ENCODE assay signal across 9 mouse cellular contexts in the genomic region with DNA sequence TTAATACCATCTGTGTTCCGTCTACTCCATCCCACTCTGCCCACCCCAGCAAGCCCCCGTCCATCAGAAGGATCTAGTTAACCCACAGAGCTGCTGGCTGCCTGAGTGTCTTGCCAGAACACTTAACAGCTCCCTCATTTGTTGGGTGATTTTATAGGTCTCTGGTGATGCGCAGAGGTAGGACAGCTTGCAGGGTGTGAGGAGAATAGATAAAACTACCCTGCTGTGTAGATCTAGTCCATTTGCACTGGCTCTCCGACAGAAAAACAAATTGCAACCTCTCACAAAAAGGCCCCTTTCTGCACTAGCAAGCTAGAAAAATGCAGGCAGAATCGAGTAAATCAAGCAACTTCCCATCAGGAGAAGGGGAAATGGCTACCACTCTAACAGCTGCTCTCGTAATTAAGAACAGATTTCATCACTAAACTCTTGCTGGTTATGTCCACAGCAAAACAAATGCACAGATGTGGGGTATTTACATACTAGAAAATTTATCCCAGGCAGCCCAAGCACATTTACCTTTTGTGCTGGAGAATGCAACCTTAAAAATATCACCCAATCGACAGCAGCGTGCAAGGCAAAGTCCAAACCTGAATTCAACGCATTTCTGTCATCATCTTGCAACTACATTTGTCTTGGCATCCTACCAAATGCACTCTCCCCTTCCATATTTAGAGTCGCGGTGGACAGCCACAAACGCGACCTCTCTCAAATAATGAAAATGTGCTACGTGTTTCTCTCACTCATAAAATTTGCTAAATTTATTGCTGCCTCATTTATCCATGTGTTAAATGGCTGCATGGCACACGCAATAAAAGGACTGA.
DNase-seq lines count a peak whose midpoint lies in the region; ATAC-seq lines count a peak whose summit lies in the region.
"Had no signal": no experiment of that assay in that cellular context is flagged by ENCODE, and none has a peak within 500 bp of the region (broad histone marks: within the 10 kb centered on the region; RNA-seq: fewer than 3 reads in every experiment).

No protein-coding gene starts in this region.

- no peak overlapping the region for H3K9ac ChIP-seq in embryonic facial prominence, embryonic 11.5 days (replicated peaks; ENCODE audit: low read length)
- H3K9ac ChIP-seq in hindbrain, embryonic 12.5 days = no peak overlapping the region
- H3K9ac ChIP-seq in midbrain, embryonic 12.5 days (replicated peaks) = no peak overlapping the region
- H3K9ac ChIP-seq: liver, embryonic 14.5 days had no signal

- ATAC-seq in embryonic facial prominence, embryonic 11.5 days (replicated peaks; ENCODE audit: insufficient number of reproducible peaks, low FRiP score, low TSS enrichment, low read depth) = no peak; the same call in 1 of the 2 replicates
- 0 out of 2 replicates have a peak, but pooled peaks have one; percentile 26 for ATAC-seq in hindbrain, embryonic 12.5 days (ENCODE audit: low FRiP score)
- ATAC-seq in midbrain, embryonic 12.5 days (ENCODE audit: low FRiP score, low read depth) = no peak
- no peak for ATAC-seq in megakaryocyte, adult 5-6 weeks (ENCODE audit: poor library complexity, severe bottlenecking)

- no peaks in the 10 kb centered on the region for H3K9me3 ChIP-seq in embryonic facial prominence, embryonic 11.5 days (replicated peaks; ENCODE audit: control insufficient read depth, low read length)
- H3K9me3 ChIP-seq in hindbrain, embryonic 12.5 days (replicated peaks) = no peaks in the 10 kb centered on the region
- H3K9me3 ChIP-seq in midbrain, embryonic 12.5 days = no peaks in the 10 kb centered on the region

- no peaks in the 10 kb centered on the region for H3K36me3 ChIP-seq in embryonic facial prominence, embryonic 11.5 days (replicated peaks; ENCODE audit: control insufficient read depth, insufficient read depth, low read depth, low read length)
- H3K36me3 ChIP-seq in hindbrain, embryonic 12.5 days = 0 out of 2 replicates have a peak, but pooled peaks cover 2% of the 10 kb centered on the region
- H3K36me3 ChIP-seq in midbrain, embryonic 12.5 days = no peaks in the 10 kb centered on the region

- H3K27ac ChIP-seq in embryonic facial prominence, embryonic 11.5 days (replicated peaks; ENCODE audit: low read depth, low read length) = peak overlapping the region; percentile 72
- H3K27ac ChIP-seq in hindbrain, embryonic 12.5 days = peak overlapping the region; percentile 64
- H3K27ac ChIP-seq in midbrain, embryonic 12.5 days (replicated peaks) = peak overlapping the region; percentile 42; the same call in 1 of the 2 replicates
- H3K27ac ChIP-seq: liver, embryonic 14.5 days had no signal

- H3K4me3 ChIP-seq in embryonic facial prominence, embryonic 11.5 days (ENCODE audit: low read depth, low read length) = no peak overlapping the region
- H3K4me3 ChIP-seq in hindbrain, embryonic 12.5 days = no peak overlapping the region
- no peak overlapping the region for H3K4me3 ChIP-seq in midbrain, embryonic 12.5 days

- H3K27me3 ChIP-seq in embryonic facial prominence, embryonic 11.5 days (ENCODE audit: control insufficient read depth, insufficient read depth, low read length) = no peaks in the 10 kb centered on the region
- no peaks in the 10 kb centered on the region for H3K27me3 ChIP-seq in hindbrain, embryonic 12.5 days
- no peaks in the 10 kb centered on the region for H3K27me3 ChIP-seq in midbrain, embryonic 12.5 days

- H3K4me1 ChIP-seq in embryonic facial prominence, embryonic 11.5 days (ENCODE audit: control insufficient read depth, insufficient read depth, low read length) = peaks cover 3% of the 10 kb centered on the region
- peaks cover 38% of the 10 kb centered on the region for H3K4me1 ChIP-seq in hindbrain, embryonic 12.5 days
- peaks cover 17% of the 10 kb centered on the region for H3K4me1 ChIP-seq in midbrain, embryonic 12.5 days

- H3K4me2 ChIP-seq in embryonic facial prominence, embryonic 11.5 days (ENCODE audit: low read depth, low read length) = no peak overlapping the region
- H3K4me2 ChIP-seq in hindbrain, embryonic 12.5 days (replicated peaks) = peak overlapping the region; percentile 13; the same call in 1 of the 2 replicates
- no peak overlapping the region for H3K4me2 ChIP-seq in midbrain, embryonic 12.5 days (replicated peaks)

- DNase-seq in kidney, adult 9 months = peak; percentile 1
- DNase-seq in kidney, adult 8-10 months = no peak
- DNase-seq in embryonic facial prominence, embryonic 11.5 days (ENCODE audit: low spot score) = peak; percentile 83
- DNase-seq in adrenal gland, postnatal 36 days = no peak
- no peak for DNase-seq in adrenal gland, postnatal 14 days

- 30% methylated on average over 15 of the region's 15 CpGs for WGBS in embryonic facial prominence, embryonic 11.5 days
- WGBS in hindbrain, embryonic 12.5 days = 39% methylated on average over 15 of the region's 15 CpGs
- 68% methylated on average over 15 of the region's 15 CpGs for WGBS in midbrain, embryonic 12.5 days

Comparison
In these comparisons a context has a peak if more than half of its experiments do, and no peak if none do; other contexts are left out.
1. DNase-seq: peak in kidney, adult 9 months (single experiment) and embryonic facial prominence, embryonic 11.5 days (single experiment); none in kidney, adult 8-10 months (0 of 2), adrenal gland, postnatal 36 days (0 of 2) and adrenal gland, postnatal 14 days (single experiment).
2. Peak in every context shown above with its lines, with median percentiles within 50 percentile points of each other: H3K27ac ChIP-seq.